Mouse (Mus musculus) midbrain, embryonic 16.5 days (tissue): Measurements from ENCODE around the gene Rasl10a. TPM values are rescaled to one million over a fixed set of nuclear protein-coding genes. Genes with fewer than 3 reads are reported as not detected.
A peak's percentile ranks its signal among the peaks of the same experiment; 100 is the strongest.
"Not testable (repeated sequence)": the region's sequence is repeated elsewhere in the genome, so short reads cannot be mapped to it uniquely, and the experiment has no call there.

Experiments
- ATAC-seq: fragments of 200-750 bp; cut with Nextera tagmentation; 2 replicates; pipeline ENCODE4 v1.8.0; 2017; ENCODE audit warnings: moderate TSS enrichment
- H3K27ac ChIP-seq: fragments of 300-500 bp; sonication (generic); 2 replicates; pipeline ENCODE4 v1.5.1; 2014; ENCODE audit warnings: mild to moderate bottlenecking, low read length, mixed read lengths
- H3K27me3 ChIP-seq: fragments of 300-500 bp; sonication (generic); 2 replicates; pipeline ENCODE4 v1.6.1; 2014; ENCODE audit warnings: low read depth, low read length, mixed read lengths; ENCODE audit not compliant: control insufficient read depth, insufficient read depth
- H3K36me3 ChIP-seq: fragments of 300-500 bp; sonication (generic); 2 replicates; pipeline ENCODE4 v1.6.1; 2014; ENCODE audit warnings: mild to moderate bottlenecking, low read length, moderate library complexity, mixed read lengths; ENCODE audit not compliant: control insufficient read depth, insufficient read depth
- H3K4me1 ChIP-seq: fragments of 300-500 bp; sonication (generic); 2 replicates; pipeline ENCODE4 v1.6.1; 2014; ENCODE audit warnings: mild to moderate bottlenecking, low read length, mixed read lengths; ENCODE audit not compliant: control insufficient read depth, insufficient read depth
- H3K4me2 ChIP-seq: fragments of 300-500 bp; sonication (generic); 2 replicates; pipeline ENCODE4 v1.6.1; 2014; ENCODE audit warnings: mild to moderate bottlenecking, low read length, mixed read lengths
- H3K4me3 ChIP-seq: fragments of 300-500 bp; sonication (generic); 2 replicates; pipeline ENCODE4 v1.5.1; 2014; ENCODE audit warnings: low read depth, mild to moderate bottlenecking, low read length, moderate library complexity, mixed read lengths
- H3K9ac ChIP-seq: fragments of 300-500 bp; sonication (generic); 2 replicates; pipeline ENCODE4 v1.6.1; 2014; ENCODE audit warnings: low read depth, low read length, mixed read lengths
- H3K9me3 ChIP-seq: fragments of 300-500 bp; sonication (generic); replicated peaks from 2 replicates; pipeline ENCODE4 v1.6.1; 2014; ENCODE audit warnings: mild to moderate bottlenecking, low read length, mixed read lengths; ENCODE audit not compliant: control insufficient read depth, poor library complexity, severe bottlenecking
- WGBS: fragments of 180-500 bp; shearing (Covaris S2); extraction: QIAGEN DNeasy Blood & Tissue Kit; methylation state at CpG from one replicate; pipeline ENCODE4 v1.1.7; 2014; 5-methylcytosine and 5-hydroxymethylcytosine counted together
- polyA plus RNA-seq: library from polyadenylated mRNA; unstranded; fragments of >200 nt; fragmentation: Nextera tagmentation; extraction: Ambion mirVana; gene quantifications from 2 replicates; pipeline ENCODE4 v1.2.1, GENCODE M21; 2015

Gene Rasl10a
- polyA plus RNA-seq, 1 experiment from 2014 or later = 1.2 TPM

DNA sequence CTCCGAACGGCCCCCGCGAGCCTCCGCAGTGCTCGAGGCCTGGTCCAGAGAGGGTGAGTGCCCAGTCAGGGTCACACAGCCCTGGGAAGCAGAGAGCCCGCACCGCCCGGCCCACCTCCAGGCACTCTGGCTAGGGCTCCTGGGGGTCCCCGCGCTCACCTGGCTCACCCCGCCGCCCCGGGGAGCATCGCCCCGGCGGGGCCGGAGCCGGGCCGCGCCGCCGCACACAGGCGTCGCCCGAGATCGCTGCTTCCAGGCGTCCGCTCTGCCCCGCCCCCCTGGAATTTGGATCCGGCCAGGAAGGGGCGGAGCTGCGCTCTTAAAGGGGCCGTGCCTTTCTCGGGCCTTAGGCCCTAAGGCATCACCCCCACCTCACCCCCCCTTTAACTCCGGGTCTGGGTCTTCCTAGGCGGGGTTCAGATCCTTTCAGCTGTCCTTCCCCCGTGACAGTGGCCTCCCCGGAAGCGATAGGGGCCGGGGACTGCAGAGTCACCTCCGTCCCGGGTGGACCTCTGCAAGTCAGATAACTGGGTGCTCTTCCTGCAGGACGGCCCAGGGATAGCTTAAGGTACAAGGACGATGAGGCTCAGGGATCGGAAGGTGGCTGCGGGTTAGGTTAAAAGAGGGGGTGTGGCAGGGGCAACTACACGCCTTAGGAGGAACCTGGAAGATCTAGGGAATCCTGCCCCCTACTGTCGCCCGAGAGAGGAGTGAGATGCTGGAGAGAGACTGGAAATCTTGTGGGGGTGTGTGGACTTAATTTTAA lies 7.3 kb downstream of the Rasl10a start, which contains the start of gene Gas2l1:
Gas2l1 (minus strand) TSS at position 272 of the 766 bp plus-strand sequence.
- ATAC-seq = peak; percentile 85
- H3K27me3 ChIP-seq = peaks cover 33% of the 10 kb centered on the region
- H3K4me3 ChIP-seq = peak within 1 kb of the TSS; percentile 70
- H3K9ac ChIP-seq = peak within 1 kb of the TSS; percentile 77
- H3K36me3 ChIP-seq = peaks cover 15% of the 10 kb centered on the region
- H3K4me1 ChIP-seq = peaks cover 30% of the 10 kb centered on the region
- no peaks in the 10 kb centered on the region for H3K9me3 ChIP-seq
- H3K27ac ChIP-seq = peak within 1 kb of the TSS; percentile 31; the same call in 1 of the 2 replicates
- peak within 1 kb of the TSS; percentile 79 for H3K4me2 ChIP-seq
- under 1% methylated on average over 45 of the region's 50 CpGs for WGBS

DNA sequence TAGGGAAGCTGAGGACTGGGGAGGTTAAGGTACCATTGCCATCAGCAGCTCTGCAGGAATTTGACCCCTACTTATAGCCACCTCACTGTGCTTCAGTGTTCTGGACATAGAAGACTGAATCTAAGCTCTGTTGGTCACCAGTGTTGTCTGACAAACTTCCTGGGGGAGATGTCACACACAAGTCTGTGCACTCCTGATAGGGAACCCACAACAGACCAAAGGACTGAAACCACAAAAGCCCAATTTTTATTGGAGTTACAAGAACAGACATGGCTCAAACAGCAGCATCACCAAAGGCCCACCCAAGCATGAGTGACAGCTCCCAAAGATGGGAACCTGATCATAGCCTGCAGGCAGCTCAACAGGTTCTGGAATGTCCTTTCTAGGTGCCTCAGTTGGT lies 9.1 kb downstream of the Rasl10a start:
- Histone ChIP-seq H3K4me2 (no peak overlapping the region), H3K4me3 (no peak overlapping the region), H3K4me1 (peaks cover 20% of the 10 kb centered on the region), H3K9me3 (no peaks in the 10 kb centered on the region), H3K27me3 (peaks cover 16% of the 10 kb centered on the region), H3K27ac (no peak overlapping the region), H3K9ac (no peak overlapping the region), H3K36me3 (peaks cover 28% of the 10 kb centered on the region)
- ATAC-seq = no peak

DNA sequence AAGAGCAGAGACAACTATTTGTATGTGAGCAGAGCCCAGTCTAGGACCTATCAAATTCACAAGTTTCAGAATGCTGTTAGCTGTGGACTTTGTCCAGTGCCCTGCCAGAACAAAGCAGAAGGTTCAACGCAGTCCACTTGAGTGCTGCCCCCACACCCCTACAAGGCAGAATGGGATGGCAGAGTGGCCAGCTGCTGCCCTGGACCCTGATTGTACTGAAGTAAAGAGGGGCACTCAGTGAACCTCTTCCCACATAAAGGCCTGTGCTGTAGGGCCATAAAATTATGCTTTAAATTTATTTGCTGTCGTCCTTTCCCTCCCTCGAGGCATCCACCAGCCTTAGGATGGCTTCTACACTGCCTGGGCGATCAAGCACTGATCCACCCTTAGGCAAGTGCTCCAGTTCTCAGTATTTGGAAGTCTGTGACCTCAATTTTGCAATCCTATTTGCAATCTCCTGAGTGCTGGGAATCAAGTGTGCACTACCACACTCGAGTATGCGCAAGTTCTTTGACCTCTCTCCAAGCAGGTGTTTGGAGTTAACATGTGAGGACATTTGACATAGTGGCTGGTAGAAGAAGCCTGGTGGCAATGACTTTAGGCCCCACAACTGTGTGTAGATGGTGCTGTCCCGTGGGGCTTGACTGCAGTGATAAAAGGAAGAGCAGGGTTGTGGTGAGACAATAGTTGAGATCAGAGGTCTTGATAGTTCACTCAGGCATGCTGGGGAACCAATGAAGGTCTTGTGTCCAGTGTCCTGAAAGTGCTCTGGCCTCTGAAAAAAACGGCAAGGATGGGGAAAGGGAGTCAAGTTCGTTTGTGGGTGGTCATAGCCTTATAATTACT lies 10.4 kb downstream of the Rasl10a start:
- Histone ChIP-seq H3K36me3 (peaks cover 37% of the 10 kb centered on the region), H3K9ac (no peak overlapping the region), H3K27ac (no peak overlapping the region), H3K4me1 (peaks cover 10% of the 10 kb centered on the region), H3K9me3 (no peaks in the 10 kb centered on the region), H3K27me3 (peaks cover 4% of the 10 kb centered on the region), H3K4me3 (no peak overlapping the region), H3K4me2 (no peak overlapping the region)
- WGBS = 84% methylated on average over 9 of the region's 9 CpGs
- no peak for ATAC-seq

DNA sequence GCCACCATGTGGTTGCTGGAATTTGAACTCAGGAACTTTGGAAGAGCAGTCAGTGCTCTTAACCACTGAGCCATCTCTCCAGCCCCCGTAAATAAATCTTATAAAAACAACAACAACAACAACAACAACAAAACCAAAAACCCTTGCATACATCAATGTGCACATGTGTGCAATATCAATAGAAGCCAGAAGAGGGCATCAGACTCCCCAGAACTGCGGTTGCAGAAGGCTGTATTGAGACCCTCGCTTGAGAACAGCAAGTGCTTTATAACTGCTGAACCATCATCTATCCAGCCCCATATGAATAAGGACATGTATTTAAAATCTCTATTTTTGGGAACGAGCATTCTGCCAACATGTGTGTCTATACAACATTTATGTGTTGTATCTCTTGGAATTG lies 17.0 kb downstream of the Rasl10a start:
- Histone ChIP-seq H3K9me3 (no peaks in the 10 kb centered on the region), H3K36me3 (peaks cover 36% of the 10 kb centered on the region), H3K27me3 (no peaks in the 10 kb centered on the region), H3K4me3 (no peak overlapping the region), H3K9ac (no peak overlapping the region), H3K4me1 (no peaks in the 10 kb centered on the region), H3K27ac (no peak overlapping the region), H3K4me2 (no peak overlapping the region)
- 68% methylated on average over 4 of the region's 4 CpGs for WGBS
- ATAC-seq = no peak

DNA sequence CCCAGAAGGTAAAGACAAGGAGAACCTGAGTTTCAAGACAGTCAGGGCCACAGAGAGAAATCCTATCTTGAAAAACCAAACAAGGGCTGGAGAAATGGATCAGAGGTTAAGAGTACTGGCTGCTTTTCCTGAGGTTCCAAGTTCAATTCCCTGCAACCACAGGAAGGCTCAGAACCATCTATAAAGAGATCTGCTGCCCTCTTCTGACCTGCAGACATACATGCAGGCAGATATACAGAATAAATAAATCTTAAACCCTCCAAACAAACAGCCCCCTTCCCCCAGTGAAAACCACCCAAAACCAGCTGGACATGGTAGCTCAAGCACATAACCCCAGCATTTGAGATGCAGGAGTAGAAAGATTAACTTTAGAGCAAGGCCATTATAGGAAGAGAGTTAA lies 17.8 kb downstream of the Rasl10a start:
- H3K27me3 ChIP-seq = no peaks in the 10 kb centered on the region
- H3K4me3 ChIP-seq = no peak overlapping the region
- no peak for ATAC-seq
- H3K36me3 ChIP-seq = peaks cover 37% of the 10 kb centered on the region
- H3K4me2 ChIP-seq = no peak overlapping the region
- no peak overlapping the region for H3K27ac ChIP-seq
- H3K4me1 ChIP-seq = no peaks in the 10 kb centered on the region
- no peaks in the 10 kb centered on the region for H3K9me3 ChIP-seq
- H3K9ac ChIP-seq = no peak overlapping the region

DNA sequence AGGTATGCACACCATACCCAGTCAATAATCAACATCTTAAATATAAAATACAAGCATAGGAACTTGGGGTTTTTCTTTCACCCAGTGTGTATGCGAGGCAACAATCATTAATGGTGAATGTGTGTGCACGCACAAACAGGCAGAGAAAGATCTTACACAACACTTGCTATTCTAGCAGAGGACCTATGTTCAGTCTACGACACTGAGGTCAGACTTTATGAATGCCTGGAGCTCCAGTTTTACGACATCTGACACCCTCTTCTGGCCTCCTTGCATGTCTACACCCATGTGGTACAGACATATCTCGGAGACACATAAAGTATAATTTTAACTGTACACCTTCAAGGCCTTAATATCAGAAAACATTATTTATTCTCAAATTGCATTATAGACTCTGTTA lies 18.9 kb downstream of the Rasl10a start:
- 96% methylated on average over 3 of the region's 5 CpGs for WGBS
- not testable (repeated sequence) for ATAC-seq, H3K27me3 ChIP-seq, H3K9me3 ChIP-seq, H3K27ac ChIP-seq, H3K4me3 ChIP-seq, H3K9ac ChIP-seq, H3K4me2 ChIP-seq, H3K4me1 ChIP-seq
- peaks cover 32% of the 10 kb centered on the region for H3K36me3 ChIP-seq

DNA sequence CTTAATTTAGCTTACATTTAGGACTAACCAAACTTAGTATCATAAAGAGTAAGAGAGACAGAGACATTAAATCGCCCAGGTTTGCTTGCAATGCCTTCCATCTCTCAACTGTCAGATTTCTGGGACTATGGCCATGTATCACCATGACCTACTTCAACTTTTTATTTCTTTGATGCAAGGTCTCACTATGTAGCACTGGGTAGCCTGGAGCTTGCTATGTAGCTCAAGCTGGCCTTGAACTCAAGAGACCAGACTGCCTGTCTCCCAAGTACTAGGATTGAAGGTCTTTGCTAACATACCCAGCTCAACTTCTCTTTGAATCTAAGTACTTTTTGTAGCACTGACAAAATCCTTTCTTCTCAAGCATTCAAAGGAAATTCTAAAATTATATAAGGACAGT lies 31.2 kb downstream of the Rasl10a start:
- Histone ChIP-seq H3K4me2 (no peak overlapping the region), H3K36me3 (peaks cover 32% of the 10 kb centered on the region), H3K27me3 (no peaks in the 10 kb centered on the region), H3K4me1 (no peaks in the 10 kb centered on the region), H3K9ac (no peak overlapping the region), H3K9me3 (no peaks in the 10 kb centered on the region), H3K27ac (no peak overlapping the region), H3K4me3 (no peak overlapping the region)
- 92% methylated on average over 1 of the region's 1 CpGs for WGBS
- no peak for ATAC-seq

DNA sequence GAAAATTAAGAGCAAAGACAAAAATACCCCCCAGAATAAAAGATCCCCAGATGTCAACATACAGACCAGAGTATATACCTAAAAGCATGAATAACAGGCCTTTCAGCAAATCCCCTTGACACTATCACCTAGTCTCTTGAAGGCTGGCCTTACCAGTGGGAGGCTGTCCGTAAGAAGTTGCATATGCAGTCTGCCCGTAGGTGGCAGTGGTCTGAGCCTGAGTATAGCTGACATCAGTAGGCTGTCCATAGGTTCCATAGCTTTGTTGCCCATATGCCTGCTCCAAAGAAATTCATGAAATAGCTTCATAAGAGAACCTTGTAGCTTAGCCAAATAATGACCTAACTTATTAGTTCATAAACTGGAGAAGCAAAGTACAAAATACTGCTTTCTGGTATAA lies 33.8 kb downstream of the Rasl10a start:
- ATAC-seq = no peak
- H3K9ac ChIP-seq = no peak overlapping the region
- peaks cover 22% of the 10 kb centered on the region for H3K36me3 ChIP-seq
- WGBS = 37% methylated on average over 2 of the region's 2 CpGs
- no peaks in the 10 kb centered on the region for H3K27me3 ChIP-seq
- no peak overlapping the region for H3K27ac ChIP-seq
- peaks cover 10% of the 10 kb centered on the region for H3K4me1 ChIP-seq
- no peak overlapping the region for H3K4me3 ChIP-seq
- H3K9me3 ChIP-seq = no peaks in the 10 kb centered on the region
- no peak overlapping the region for H3K4me2 ChIP-seq

DNA sequence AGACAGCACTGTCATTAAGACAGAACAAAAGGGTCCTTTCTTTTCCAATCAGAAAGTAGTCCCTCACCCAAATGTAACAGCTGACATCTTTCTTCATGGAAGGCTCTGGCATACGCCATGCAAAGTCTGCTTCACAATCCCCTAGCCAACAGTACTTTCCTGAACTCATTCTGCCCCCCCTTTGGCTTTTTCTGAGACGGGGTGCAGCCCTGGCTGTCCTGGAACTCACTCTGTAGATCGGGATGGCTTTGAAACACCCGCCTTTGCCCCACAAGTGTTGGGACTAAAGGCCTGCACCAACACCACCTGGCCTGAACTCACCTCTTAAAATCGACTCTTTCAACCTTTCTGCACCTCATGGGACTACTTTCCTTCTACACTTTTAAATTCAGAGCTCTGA lies 37.9 kb downstream of the Rasl10a start:
- Histone ChIP-seq H3K4me1 (peaks cover 25% of the 10 kb centered on the region), H3K27me3 (no peaks in the 10 kb centered on the region), H3K4me3 (no peak overlapping the region), H3K9ac (no peak overlapping the region), H3K36me3 (peaks cover 9% of the 10 kb centered on the region), H3K27ac (no peak overlapping the region), H3K9me3 (no peaks in the 10 kb centered on the region), H3K4me2 (no peak overlapping the region)
- ATAC-seq = no peak
- WGBS = 76% methylated on average over 5 of the region's 5 CpGs
